8 mouse cellular contexts compared by ENCODE assay signal in genomic region chr11:28497034-28497433, GRCm38 (mm10).
DNase-seq lines count a peak whose midpoint lies in the region.
"Had no signal": no experiment of that assay in that cellular context is flagged by ENCODE, and none has a peak within 500 bp of the region (broad histone marks: within the 10 kb centered on the region; RNA-seq: fewer than 3 reads in every experiment).

No protein-coding gene starts in this region.

- DNase-seq in gastrocnemius, postnatal 10 days, result peak; percentile 4
- no peak for DNase-seq in gastrocnemius, adult 18-20 months (ENCODE audit: low spot score)
- DNase-seq in kidney, postnatal 4 days, result peak; percentile 4 to 7
- no peak for DNase-seq in kidney, adult 11 months
- peak; percentile 38 to 41 for DNase-seq in right cerebral cortex, postnatal 10 days (ENCODE audit: low spot score in 2 of 2)
- no peak for DNase-seq in right cerebral cortex, adult 2 months (ENCODE audit: low spot score in 2 of 2)
- peak; percentile 22 for DNase-seq in right cerebral cortex, postnatal 4 days
- DNase-seq: liver, embryonic 13.5 days had no signal

Comparison
In these comparisons a context has a peak if more than half of its experiments do, and no peak if none do; other contexts are left out.
1. DNase-seq: peak in gastrocnemius, postnatal 10 days (single experiment), kidney, postnatal 4 days (2 of 2), right cerebral cortex, postnatal 10 days (2 of 2) and right cerebral cortex, postnatal 4 days (single experiment); none in gastrocnemius, adult 18-20 months (single experiment), kidney, adult 11 months (single experiment) and right cerebral cortex, adult 2 months (0 of 2).